Mouse (Mus musculus) stomach, postnatal 0 days (tissue): ENCODE data around the gene Arhgap17.

ENCODE experiments used
- CTCF ChIP-seq: IDR thresholded peaks from 2 replicates; pipeline ENCODE4 v1.5.1; 2016; ENCODE audit warnings: antibody characterized with exemption, low read depth, mild to moderate bottlenecking, moderate library complexity
- EP300 ChIP-seq: optimal IDR thresholded peaks from 2 replicates; pipeline ENCODE3; 2016; ENCODE audit warnings: antibody characterized with exemption

- TF ChIP-seq CTCF (no peak), EP300 (no peak)
Observed at GRCm38 (mm10) chr7:123285896-123286295, 83.8 kb downstream of the Arhgap17 start.
